Mouse (Mus musculus) stomach, embryonic 15.5 days (tissue): ENCODE measurements around the gene Ldlrad3. TPM values are rescaled to one million over a fixed set of nuclear protein-coding genes. Genes with fewer than 3 reads are reported as not detected.
A peak's percentile ranks its signal among the peaks of the same experiment; 100 is the strongest.

Experiments
- ATAC-seq: fragments of 200-750 bp; cut with Nextera tagmentation; 2 replicates; pipeline ENCODE4 v1.8.0; 2017; ENCODE audit warnings: low read depth, moderate number of reproducible peaks, moderate TSS enrichment; ENCODE audit not compliant: insufficient read depth, low FRiP score
- H3K27ac ChIP-seq: fragments of 300-500 bp; sonication (generic); 2 replicates; pipeline ENCODE4 v1.5.1; 2015; ENCODE audit warnings: mild to moderate bottlenecking, inconsistent platforms
- H3K27me3 ChIP-seq: fragments of 300-500 bp; sonication (generic); replicated peaks from 2 replicates; pipeline ENCODE4 v1.6.1; 2015; ENCODE audit warnings: inconsistent platforms
- H3K36me3 ChIP-seq: fragments of 300-500 bp; sonication (generic); 2 replicates; pipeline ENCODE4 v1.6.1; 2015; ENCODE audit warnings: inconsistent platforms
- H3K4me1 ChIP-seq: fragments of 300-500 bp; sonication (generic); 2 replicates; pipeline ENCODE4 v1.6.1; 2015; ENCODE audit warnings: inconsistent platforms
- H3K4me2 ChIP-seq: fragments of 300-500 bp; sonication (generic); 2 replicates; pipeline ENCODE4 v1.6.1; 2015; ENCODE audit warnings: mild to moderate bottlenecking, inconsistent platforms
- H3K4me3 ChIP-seq: fragments of 300-500 bp; sonication (generic); replicated peaks from 2 replicates; pipeline ENCODE4 v1.5.1; 2015; ENCODE audit warnings: inconsistent platforms
- H3K9ac ChIP-seq: fragments of 300-500 bp; sonication (generic); 2 replicates; pipeline ENCODE4 v1.6.1; 2015; ENCODE audit warnings: inconsistent platforms
- H3K9me3 ChIP-seq: fragments of 300-500 bp; sonication (generic); 2 replicates; pipeline ENCODE4 v1.6.1; 2016; ENCODE audit warnings: inconsistent platforms
- WGBS: fragments of 180-500 bp; shearing (Covaris S2); methylation state at CpG from one replicate; pipeline ENCODE4 v1.1.7; 2015; 5-methylcytosine and 5-hydroxymethylcytosine counted together
- polyA plus RNA-seq: library from polyadenylated mRNA; unstranded; fragments of >200 nt; fragmentation: Nextera tagmentation; extraction: Ambion mirVana; gene quantifications from 2 replicates; pipeline ENCODE4 v1.2.1, GENCODE M21; 2015

The Ldlrad3 gene
- polyA plus RNA-seq, 1 experiment from 2014 or later = 39.1 TPM

DNA sequence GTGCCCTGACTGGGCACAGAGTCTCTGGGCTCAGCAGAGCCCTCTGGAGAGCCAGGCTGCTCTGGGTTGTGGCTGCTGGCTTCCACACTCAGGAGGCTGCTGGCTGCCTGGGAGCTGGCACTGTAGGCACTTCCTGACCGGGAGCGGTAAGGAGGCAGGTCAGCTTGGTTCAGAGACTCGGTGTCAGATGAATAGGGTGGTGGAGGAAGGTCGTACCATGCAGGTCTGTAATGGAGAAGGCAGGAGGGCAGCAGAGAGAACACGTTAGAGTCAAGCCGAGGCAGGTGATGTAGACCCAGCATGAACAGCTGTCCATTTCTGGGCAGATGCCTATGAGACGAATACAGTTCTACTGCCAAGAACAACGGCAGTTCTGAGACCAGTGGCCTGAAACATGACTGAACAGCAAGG is 233.2 kb downstream of the Ldlrad3 start:
- 90% methylated on average over 8 of the region's 8 CpGs for WGBS
- no peak overlapping the region for H3K4me3 ChIP-seq

GRCm38 (mm10) chr2:101950716-101951520 is 235.3 kb downstream of the Ldlrad3 start:
- Histone ChIP-seq H3K9me3 (no peaks in the 10 kb centered on the region), H3K9ac (no peak overlapping the region), H3K4me3 (no peak overlapping the region), H3K4me1 (no peaks in the 10 kb centered on the region), H3K4me2 (no peak overlapping the region), H3K27ac (no peak overlapping the region), H3K27me3 (no peaks in the 10 kb centered on the region), H3K36me3 (peaks cover 4% of the 10 kb centered on the region; the same call in 1 of the 2 replicates)
- no peak for ATAC-seq
- WGBS = 65% methylated on average over 7 of the region's 7 CpGs

More for the DNA sequence above, 233.2 kb downstream of the Ldlrad3 start:
- Histone ChIP-seq H3K27ac (no peak overlapping the region), H3K27me3 (no peaks in the 10 kb centered on the region), H3K9me3 (no peaks in the 10 kb centered on the region), H3K9ac (no peak overlapping the region), H3K4me1 (no peaks in the 10 kb centered on the region), H3K36me3 (peaks cover 4% of the 10 kb centered on the region; the same call in 1 of the 2 replicates), H3K4me2 (no peak overlapping the region)
- no peak for ATAC-seq

DNA sequence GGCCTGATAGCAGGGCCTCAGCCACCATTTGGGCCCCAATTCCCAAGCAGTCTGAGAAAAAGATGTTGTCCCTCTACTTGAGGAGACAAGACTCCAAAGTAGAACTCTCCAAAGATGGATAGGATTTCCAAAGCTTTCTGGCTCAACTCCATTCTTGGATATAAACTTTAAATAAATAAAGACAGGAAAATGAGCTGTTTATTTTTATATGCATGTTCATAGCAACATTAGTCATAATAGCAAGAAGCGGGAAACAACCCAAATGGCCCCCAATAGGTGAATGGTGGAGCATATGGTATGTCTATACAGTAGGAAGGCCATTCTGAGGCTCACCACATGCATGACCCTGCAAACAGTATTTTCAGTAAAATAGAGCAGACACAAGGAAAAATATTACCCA is 251.2 kb downstream of the Ldlrad3 start:
- Histone ChIP-seq H3K27me3 (no peaks in the 10 kb centered on the region), H3K4me3 (no peak overlapping the region), H3K4me2 (no peak overlapping the region), H3K9me3 (no peaks in the 10 kb centered on the region), H3K36me3 (no peaks in the 10 kb centered on the region), H3K9ac (no peak overlapping the region), H3K4me1 (no peaks in the 10 kb centered on the region), H3K27ac (no peak overlapping the region)
- ATAC-seq = no peak
- 70% methylated on average over 1 of the region's 1 CpGs for whole genome bisulfite sequencing

- no peaks in the 10 kb centered on the region for H3K36me3 ChIP-seq
- H3K4me3 ChIP-seq = no peak overlapping the region
- ATAC-seq = no peak
- no peaks in the 10 kb centered on the region for H3K27me3 ChIP-seq
- H3K27ac ChIP-seq = no peak overlapping the region
- H3K4me1 ChIP-seq = no peaks in the 10 kb centered on the region
- H3K4me2 ChIP-seq = no peak overlapping the region
- no peaks in the 10 kb centered on the region for H3K9me3 ChIP-seq
- no peak overlapping the region for H3K9ac ChIP-seq
- WGBS = 78% methylated on average over 3 of the region's 3 CpGs
Observed at GRCm38 (mm10) chr2:101933301-101933700, 252.9 kb downstream of the Ldlrad3 start.

- 0 out of 2 replicates have a peak, but pooled peaks have one; percentile 27 for ATAC-seq
Observed at GRCm38 (mm10) chr2:101932169-101932936, 253.8 kb downstream of the Ldlrad3 start.

GRCm38 (mm10) chr2:101925591-101926188 is 260.5 kb downstream of the Ldlrad3 start:
- no peak overlapping the region for H3K4me2 ChIP-seq
- no peak for ATAC-seq
- H3K4me1 ChIP-seq = no peaks in the 10 kb centered on the region
- H3K4me3 ChIP-seq = no peak overlapping the region
- H3K27ac ChIP-seq = no peak overlapping the region
- H3K9me3 ChIP-seq = no peaks in the 10 kb centered on the region
- H3K9ac ChIP-seq = no peak overlapping the region
- no peaks in the 10 kb centered on the region for H3K27me3 ChIP-seq
- 84% methylated on average over 12 of the region's 12 CpGs for WGBS
- H3K36me3 ChIP-seq = no peaks in the 10 kb centered on the region

More at GRCm38 (mm10) chr2:101932169-101932936, 253.8 kb downstream of the Ldlrad3 start:
- Histone ChIP-seq H3K9ac (no peak overlapping the region), H3K4me2 (no peak overlapping the region), H3K9me3 (no peaks in the 10 kb centered on the region), H3K4me3 (no peak overlapping the region), H3K4me1 (no peaks in the 10 kb centered on the region), H3K36me3 (no peaks in the 10 kb centered on the region), H3K27ac (no peak overlapping the region), H3K27me3 (no peaks in the 10 kb centered on the region)
- WGBS = 79% methylated on average over 14 of the region's 14 CpGs

GRCm38 (mm10) chr2:101925183-101925582 is 261.0 kb downstream of the Ldlrad3 start:
- Histone ChIP-seq H3K36me3 (no peaks in the 10 kb centered on the region), H3K27me3 (no peaks in the 10 kb centered on the region), H3K4me2 (no peak overlapping the region), H3K4me3 (no peak overlapping the region), H3K9ac (no peak overlapping the region), H3K27ac (no peak overlapping the region), H3K4me1 (no peaks in the 10 kb centered on the region), H3K9me3 (no peaks in the 10 kb centered on the region)
- ATAC-seq = no peak
- 88% methylated on average over 3 of the region's 3 CpGs for WGBS

DNA sequence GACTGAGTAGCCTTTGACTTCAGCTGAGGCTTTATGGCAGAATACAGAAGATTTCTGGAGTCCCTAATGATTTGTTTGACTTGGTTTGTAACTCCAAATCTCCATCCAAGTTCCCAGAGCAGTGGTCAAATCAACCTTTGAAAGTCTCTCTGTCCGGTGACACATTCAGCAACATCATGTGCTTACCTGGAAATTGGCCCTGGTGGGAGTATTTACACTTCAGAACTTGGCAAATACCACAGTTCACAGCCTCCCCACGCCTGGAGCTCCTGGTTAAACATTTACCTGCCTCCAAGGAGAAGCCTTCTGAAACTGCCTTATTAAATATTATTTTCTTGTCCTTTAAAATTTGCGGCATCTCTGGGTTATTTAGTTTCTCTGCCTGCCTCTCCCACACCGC is 263.0 kb downstream of the Ldlrad3 start:
- no peak overlapping the region; the same call in 1 of the 2 replicates for H3K4me2 ChIP-seq
- H3K9ac ChIP-seq = no peak overlapping the region
- H3K27me3 ChIP-seq = no peaks in the 10 kb centered on the region
- H3K9me3 ChIP-seq = no peaks in the 10 kb centered on the region
- ATAC-seq = peak; percentile 86
- no peaks in the 10 kb centered on the region for H3K4me1 ChIP-seq
- 59% methylated on average over 4 of the region's 4 CpGs for WGBS
- H3K4me3 ChIP-seq = no peak overlapping the region
- H3K27ac ChIP-seq = no peak overlapping the region; the same call in 1 of the 2 replicates
- no peaks in the 10 kb centered on the region for H3K36me3 ChIP-seq

- no peaks in the 10 kb centered on the region for H3K36me3 ChIP-seq
- no peak overlapping the region for H3K9ac ChIP-seq
- no peak for ATAC-seq
- no peak overlapping the region for H3K27ac ChIP-seq
- no peaks in the 10 kb centered on the region for H3K4me1 ChIP-seq
- no peaks in the 10 kb centered on the region for H3K27me3 ChIP-seq
- WGBS = 88% methylated on average over 4 of the region's 4 CpGs
- H3K4me2 ChIP-seq = no peak overlapping the region
- no peaks in the 10 kb centered on the region for H3K9me3 ChIP-seq
- no peak overlapping the region for H3K4me3 ChIP-seq
Observed at GRCm38 (mm10) chr2:101922302-101922701, 263.9 kb downstream of the Ldlrad3 start.

- ATAC-seq = no peak
- H3K9me3 ChIP-seq = no peaks in the 10 kb centered on the region
- no peaks in the 10 kb centered on the region for H3K4me1 ChIP-seq
- H3K27me3 ChIP-seq = no peaks in the 10 kb centered on the region
- H3K9ac ChIP-seq = no peak overlapping the region
- no peaks in the 10 kb centered on the region for H3K36me3 ChIP-seq
- no peak overlapping the region for H3K27ac ChIP-seq
- WGBS = 50% methylated on average over 2 of the region's 2 CpGs
- H3K4me2 ChIP-seq = no peak overlapping the region
- no peak overlapping the region for H3K4me3 ChIP-seq
Observed at GRCm38 (mm10) chr2:101920136-101920554, 266.0 kb downstream of the Ldlrad3 start.

DNA sequence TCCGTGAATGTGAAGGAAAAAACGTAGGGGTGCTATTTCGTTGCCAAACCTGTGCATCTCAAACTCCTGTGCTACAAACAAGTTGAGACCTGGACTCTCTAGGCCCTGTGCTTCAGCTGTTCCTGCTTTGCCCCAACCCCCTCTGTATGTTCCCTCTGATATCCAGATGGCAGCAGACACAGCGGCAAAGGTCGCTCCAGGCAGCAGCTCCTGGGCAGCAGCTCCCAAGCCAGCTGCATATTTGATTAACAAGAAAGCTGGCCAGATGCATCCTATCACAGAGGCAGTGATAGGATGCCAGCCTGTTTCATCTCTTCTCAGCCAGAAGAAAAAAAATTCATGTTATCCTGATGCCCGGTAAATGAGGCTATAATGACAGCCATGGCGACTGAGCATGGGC is 267.7 kb downstream of the Ldlrad3 start:
- Histone ChIP-seq H3K4me3 (no peak overlapping the region), H3K9ac (no peak overlapping the region), H3K27ac (no peak overlapping the region), H3K4me2 (no peak overlapping the region), H3K27me3 (no peaks in the 10 kb centered on the region), H3K4me1 (no peaks in the 10 kb centered on the region), H3K9me3 (no peaks in the 10 kb centered on the region), H3K36me3 (no peaks in the 10 kb centered on the region)
- no peak for ATAC-seq
- 77% methylated on average over 7 of the region's 7 CpGs for WGBS
